Mouse (Mus musculus) olfactory bulb, adult 2 months (tissue): ENCODE data around the gene Nkd1.

Experiments used
- CTCF ChIP-seq: fragments of 200-500 bp; IDR thresholded peaks from 2 replicates; pipeline ENCODE4 v1.5.1; 2012; ENCODE audit warnings: low read depth, mild to moderate bottlenecking, low read length, moderate library complexity; ENCODE audit not compliant: insufficient read depth
- POLR2A ChIP-seq: fragments of 200-500 bp; IDR thresholded peaks from 2 replicates; pipeline ENCODE4 v1.6.1; 2012; ENCODE audit warnings: mild to moderate bottlenecking, low read depth, low read length, moderate library complexity; ENCODE audit not compliant: insufficient read depth

GRCm38 (mm10) chr8:88537998-88538975 lies 17.1 kb downstream of the Nkd1 start:
- TF ChIP-seq CTCF (no peak), POLR2A (no peak)
